Mouse (Mus musculus): ENCODE results near the gene Psma2. TPM values are rescaled to one million over a fixed set of nuclear protein-coding genes. Genes with fewer than 3 reads are reported as not detected.
A peak's percentile ranks its signal among the peaks of the same experiment; 100 is the strongest.

Psma2 gene
- polyA plus RNA-seq, 1 experiment: 81.8 TPM

- TF ChIP-seq POLR2A (IDR thresholded peaks at IDR 0.05; ENCODE audit: borderline replicate concordance, extremely low read depth, insufficient read depth, insufficient read length, poor library complexity, severe bottlenecking) (no peak), CTCF (IDR thresholded peaks at IDR 0.05; ENCODE audit: borderline replicate concordance, extremely low read depth, insufficient read depth, insufficient read length) (no peak)
- DNase-seq (ENCODE audit: low read depth): no peak
Measured at GRCm38 (mm10) chr13:14667107-14667506, 54.1 kb downstream of the Psma2 start.

GRCm38 (mm10) chr13:14670342-14670741 is 57.3 kb downstream of the Psma2 start:
- DNase-seq (ENCODE audit: low read depth): peak; percentile 83

GRCm38 (mm10) chr13:14688955-14689354 is 75.9 kb downstream of the Psma2 start:
- no peak for DNase-seq (ENCODE audit: low read depth)
- TF ChIP-seq POLR2A (IDR thresholded peaks at IDR 0.05; ENCODE audit: borderline replicate concordance, extremely low read depth, insufficient read depth, insufficient read length, poor library complexity, severe bottlenecking) (no peak), CTCF (IDR thresholded peaks at IDR 0.05; ENCODE audit: borderline replicate concordance, extremely low read depth, insufficient read depth, insufficient read length) (0 out of 2 replicates have a peak, but pooled peaks have one; percentile 5)

More at GRCm38 (mm10) chr13:14670342-14670741, 57.3 kb downstream of the Psma2 start:
- peak; percentile 44; the same call in 1 of the 2 replicates for TF ChIP-seq CTCF (IDR thresholded peaks at IDR 0.05; ENCODE audit: borderline replicate concordance, extremely low read depth, insufficient read depth, insufficient read length)
- no peak for TF ChIP-seq POLR2A (IDR thresholded peaks at IDR 0.05; ENCODE audit: borderline replicate concordance, extremely low read depth, insufficient read depth, insufficient read length, poor library complexity, severe bottlenecking)

- DNase-seq (ENCODE audit: low read depth): peak; percentile 52
- TF ChIP-seq POLR2A (IDR thresholded peaks at IDR 0.05; ENCODE audit: borderline replicate concordance, extremely low read depth, insufficient read depth, insufficient read length, poor library complexity, severe bottlenecking) (no peak), CTCF (IDR thresholded peaks at IDR 0.05; ENCODE audit: borderline replicate concordance, extremely low read depth, insufficient read depth, insufficient read length) (no peak)
Measured at GRCm38 (mm10) chr13:14716801-14717200, 103.8 kb downstream of the Psma2 start.

- TF ChIP-seq CTCF (IDR thresholded peaks at IDR 0.05; ENCODE audit: borderline replicate concordance, extremely low read depth, insufficient read depth, insufficient read length) (no peak), POLR2A (IDR thresholded peaks at IDR 0.05; ENCODE audit: borderline replicate concordance, extremely low read depth, insufficient read depth, insufficient read length, poor library complexity, severe bottlenecking) (no peak)
- peak; percentile 40 for DNase-seq (ENCODE audit: low read depth)
Measured at GRCm38 (mm10) chr13:14717755-14718154, 104.7 kb downstream of the Psma2 start.

Other genes starting within 250 kb of the Psma2 start
- gene Hecw1, start 90.0 kb upstream of the Psma2 start, polyA plus RNA-seq (2012; rRNA removed): 30.4 and 34.2 TPM in 2 replicates
- gene Mrpl32, start 75 bp upstream of the Psma2 start, polyA plus RNA-seq (2012; rRNA removed): 29.5 and 30.6 TPM in 2 replicates
- gene AW209491, start 16.9 kb downstream of the Psma2 start, polyA plus RNA-seq (2012; rRNA removed): 16.5 and 16.8 TPM in 2 replicates